In genomic region chr16:22967383-22968030, GRCm38 (mm10) we compare ENCODE assay signal across 16 mouse cellular contexts. TPM values are rescaled to one million over a fixed set of nuclear protein-coding genes. Genes with fewer than 3 reads are reported as not detected.
"Had no signal": no experiment of that assay in that cellular context is flagged by ENCODE, and none has a peak within 500 bp of the region (broad histone marks: within the 10 kb centered on the region; RNA-seq: fewer than 3 reads in every experiment).

No protein-coding gene starts in this region.

- H3K4me3 ChIP-seq: left cerebral cortex, adult 2 months; limb, embryonic 10.5 days; liver, embryonic 15.5 days; megakaryocyte, embryonic 14.5 days; midbrain, embryonic 15.5 days; stomach, embryonic 15.5 days had no signal

- H3K4me1 ChIP-seq: limb, embryonic 10.5 days; liver, embryonic 15.5 days; megakaryocyte, embryonic 14.5 days; midbrain, embryonic 15.5 days; stomach, embryonic 15.5 days had no signal

- H3K9me3 ChIP-seq: limb, embryonic 10.5 days; liver, embryonic 15.5 days; megakaryocyte, embryonic 14.5 days; midbrain, embryonic 15.5 days; stomach, embryonic 15.5 days had no signal

- DNase-seq: kidney, postnatal 14 days; lung, adult 2 months; lung, postnatal 14 days; right cerebral cortex, postnatal 14 days; thymus, postnatal 4 days had no signal

- ATAC-seq: midbrain, embryonic 15.5 days had no signal

- H3K27ac ChIP-seq: left cerebral cortex, adult 2 months; limb, embryonic 10.5 days; liver, embryonic 15.5 days; macrophage; midbrain, embryonic 15.5 days; stomach, embryonic 15.5 days had no signal

- H3K36me3 ChIP-seq: limb, embryonic 10.5 days; liver, embryonic 15.5 days; midbrain, embryonic 15.5 days; stomach, embryonic 15.5 days had no signal

- H3K4me2 ChIP-seq: liver, embryonic 11.5 days; liver, embryonic 15.5 days; midbrain, embryonic 11.5 days; midbrain, embryonic 15.5 days; stomach, embryonic 15.5 days had no signal

- H3K27me3 ChIP-seq: liver, embryonic 15.5 days; megakaryocyte, embryonic 14.5 days; midbrain, embryonic 15.5 days; stomach, embryonic 15.5 days had no signal

- H3K9ac ChIP-seq: liver, embryonic 15.5 days; midbrain, embryonic 15.5 days; stomach, embryonic 15.5 days had no signal

RNA-seq across cellular contexts. Expression of gene Hrg, which starts 16.6 kb away (rescaled TPM):
- polyA plus RNA-seq: limb, embryonic 10.5 days; macrophage; midbrain, embryonic 11.5 days; spleen, adult 2 months had no signal

RNA-seq across cellular contexts. Expression of gene Fetub, which starts 49.4 kb away (rescaled TPM):
- polyA plus RNA-seq: limb, embryonic 10.5 days; macrophage; midbrain, embryonic 11.5 days; midbrain, embryonic 15.5 days; neural tube, embryonic 14.5 days; spleen, adult 2 months had no signal
